Mouse (Mus musculus): Measurements from ENCODE around the gene Bmp2.

DNA sequence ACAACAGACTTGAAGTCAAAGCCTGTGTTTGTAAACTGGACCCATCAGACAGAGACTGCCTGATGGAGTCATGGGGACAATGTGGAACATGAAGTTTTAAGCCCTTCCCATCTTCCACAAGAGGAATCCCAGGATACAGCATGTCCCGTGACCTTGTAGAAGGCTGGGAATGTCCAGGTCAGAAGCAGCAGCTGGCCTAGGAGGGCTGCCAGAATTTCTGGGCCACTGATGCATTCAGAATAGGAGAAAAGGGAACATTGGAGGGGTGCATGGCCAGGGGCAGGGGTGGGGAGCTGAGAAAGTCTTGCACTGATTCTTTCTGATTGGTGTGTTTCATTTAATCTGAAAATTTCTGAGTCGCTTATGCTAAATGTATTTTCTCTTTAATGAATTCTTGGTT is 29.8 kb upstream of the Bmp2 start:
- TF ChIP-seq CTCF (IDR thresholded peaks at IDR 0.05; ENCODE audit: low read depth) (no peak), EP300 (optimal IDR thresholded peaks at IDR 0.05) (no peak)
